Mouse (Mus musculus): ENCODE measurements around the gene Gm3336. TPM values are rescaled to one million over a fixed set of nuclear protein-coding genes. Genes with fewer than 3 reads are reported as not detected.

The Gm3336 gene
- polyA plus RNA-seq, 1 experiment from 2014 or later, result not detected

Other genes with a start within 250 kb of the Gm3336 start
- gene Klhl26, start 241.6 kb upstream of the Gm3336 start, polyA plus RNA-seq (2014; fragmentation: Nextera tagmentation; extraction: Ambion mirVana), result 19.3 and 19.6 TPM in 2 replicates
- 84.4 and 87.4 TPM in 2 replicates for gene Tmem59l, start 231.2 kb upstream of the Gm3336 start, polyA plus RNA-seq (2014; fragmentation: Nextera tagmentation; extraction: Ambion mirVana)
- gene Crlf1, start 225.4 kb upstream of the Gm3336 start, polyA plus RNA-seq (2014; fragmentation: Nextera tagmentation; extraction: Ambion mirVana), result 1.7 and 3.2 TPM in 2 replicates
- gene Rex1bd, start 211.8 kb upstream of the Gm3336 start, polyA plus RNA-seq (2014; fragmentation: Nextera tagmentation; extraction: Ambion mirVana), result 174 and 199 TPM in 2 replicates
- 709 and 911 TPM in 2 replicates for gene Uba52, start 207.7 kb upstream of the Gm3336 start, polyA plus RNA-seq (2014; fragmentation: Nextera tagmentation; extraction: Ambion mirVana)
- 363 and 380 TPM in 2 replicates for gene Fkbp8, start 190.8 kb upstream of the Gm3336 start, polyA plus RNA-seq (2014; fragmentation: Nextera tagmentation; extraction: Ambion mirVana)
- gene Kxd1, start 190.6 kb upstream of the Gm3336 start, polyA plus RNA-seq (2014; fragmentation: Nextera tagmentation; extraction: Ambion mirVana), result 49.1 and 57.9 TPM in 2 replicates
- 15.1 TPM in 2 replicates for gene Ell, start 179.1 kb upstream of the Gm3336 start, polyA plus RNA-seq (2014; fragmentation: Nextera tagmentation; extraction: Ambion mirVana)
- 59.0 and 75.1 TPM in 2 replicates for gene Isyna1, start 124.2 kb upstream of the Gm3336 start, polyA plus RNA-seq (2014; fragmentation: Nextera tagmentation; extraction: Ambion mirVana)
- gene Ssbp4, start 109.7 kb upstream of the Gm3336 start, polyA plus RNA-seq (2014; fragmentation: Nextera tagmentation; extraction: Ambion mirVana), result 135 and 147 TPM in 2 replicates
- gene Lrrc25, start 102.4 kb upstream of the Gm3336 start, polyA plus RNA-seq (2014; fragmentation: Nextera tagmentation; extraction: Ambion mirVana), result 0.89 and 1.9 TPM in 2 replicates
- gene Gdf15, start 86.1 kb upstream of the Gm3336 start, polyA plus RNA-seq (2014; fragmentation: Nextera tagmentation; extraction: Ambion mirVana), result 0.16 and 0.20 TPM in 2 replicates
- gene Pgpep1, start 58.2 kb upstream of the Gm3336 start, polyA plus RNA-seq (2014; fragmentation: Nextera tagmentation; extraction: Ambion mirVana), result 85.7 and 101 TPM in 2 replicates
- gene Lsm4, start 45.3 kb upstream of the Gm3336 start, polyA plus RNA-seq (2014; fragmentation: Nextera tagmentation; extraction: Ambion mirVana), result 200 and 220 TPM in 2 replicates
- gene Jund, start 19.6 kb upstream of the Gm3336 start, polyA plus RNA-seq (2014; fragmentation: Nextera tagmentation; extraction: Ambion mirVana), result 87.2 and 94.0 TPM in 2 replicates
- gene Iqcn, start 15.1 kb upstream of the Gm3336 start, polyA plus RNA-seq (2014; fragmentation: Nextera tagmentation; extraction: Ambion mirVana), result 0.06 and 0.10 TPM in 2 replicates
- gene Pde4c, start 5.2 kb downstream of the Gm3336 start, polyA plus RNA-seq (2014; fragmentation: Nextera tagmentation; extraction: Ambion mirVana), result not detected in 2 replicates
- gene Rab3a, start 36.1 kb downstream of the Gm3336 start, polyA plus RNA-seq (2014; fragmentation: Nextera tagmentation; extraction: Ambion mirVana), result 330 and 371 TPM in 2 replicates
- 52.3 and 60.8 TPM in 2 replicates for gene Mpv17l2, start 42.4 kb downstream of the Gm3336 start, polyA plus RNA-seq (2014; fragmentation: Nextera tagmentation; extraction: Ambion mirVana)
- gene Pik3r2, start 58.2 kb downstream of the Gm3336 start, polyA plus RNA-seq (2014; fragmentation: Nextera tagmentation; extraction: Ambion mirVana), result 57.9 and 84.9 TPM in 2 replicates
- gene Mast3, start 86.5 kb downstream of the Gm3336 start, polyA plus RNA-seq (2014; fragmentation: Nextera tagmentation; extraction: Ambion mirVana), result 15.5 and 18.6 TPM in 2 replicates
- gene Il12rb1, start 89.9 kb downstream of the Gm3336 start, polyA plus RNA-seq (2014; fragmentation: Nextera tagmentation; extraction: Ambion mirVana), result 0.22 TPM in 1 of 2 replicates, not detected in the other
- 6.8 and 7.4 TPM in 2 replicates for gene Arrdc2, start 121.2 kb downstream of the Gm3336 start, polyA plus RNA-seq (2014; fragmentation: Nextera tagmentation; extraction: Ambion mirVana)
- 7.3 and 11.3 TPM in 2 replicates for gene Kcnn1, start 144.7 kb downstream of the Gm3336 start, polyA plus RNA-seq (2014; fragmentation: Nextera tagmentation; extraction: Ambion mirVana)
- 177 and 182 TPM in 2 replicates for gene Ccdc124, start 155.4 kb downstream of the Gm3336 start, polyA plus RNA-seq (2014; fragmentation: Nextera tagmentation; extraction: Ambion mirVana)
- 0.60 and 0.89 TPM in 2 replicates for gene Slc5a5, start 174.2 kb downstream of the Gm3336 start, polyA plus RNA-seq (2014; fragmentation: Nextera tagmentation; extraction: Ambion mirVana)
- gene Rpl18a, start 178.9 kb downstream of the Gm3336 start, polyA plus RNA-seq (2014; fragmentation: Nextera tagmentation; extraction: Ambion mirVana), result 2,846 and 4,258 TPM in 2 replicates
- 33.9 and 50.8 TPM in 2 replicates for gene Map1s, start 187.4 kb downstream of the Gm3336 start, polyA plus RNA-seq (2014; fragmentation: Nextera tagmentation; extraction: Ambion mirVana)

Data from forebrain, embryonic 14.5 days (tissue).